Mouse (Mus musculus): Measurements from ENCODE around the gene Lsm2.

DNA sequence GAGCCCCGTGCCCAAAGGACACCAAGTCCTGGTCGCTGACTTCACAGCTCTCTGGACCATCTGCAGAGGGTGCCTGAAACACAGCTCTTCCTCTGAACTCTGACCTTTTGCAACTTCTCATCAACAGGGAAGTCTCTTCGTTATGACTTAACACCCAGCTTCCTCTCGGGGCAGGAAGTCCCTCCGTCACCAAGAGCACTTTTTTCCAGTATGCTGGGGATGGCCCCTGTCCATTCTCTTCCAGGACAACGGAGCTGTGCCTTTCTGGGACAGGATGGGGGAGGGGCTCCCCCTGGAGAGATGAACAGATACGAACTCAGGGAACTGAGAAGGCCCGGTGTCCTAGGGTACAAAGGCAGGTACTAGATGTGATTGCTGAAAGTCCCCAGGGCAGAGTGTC lies 46.8 kb upstream of the Lsm2 start:
- TF ChIP-seq CTCF (IDR thresholded peaks at IDR 0.05; ENCODE audit: borderline replicate concordance, extremely low read depth, insufficient read depth, insufficient read length) (no peak), POLR2A (IDR thresholded peaks at IDR 0.05; ENCODE audit: borderline replicate concordance, extremely low read depth, insufficient read depth, insufficient read length, poor library complexity, severe bottlenecking) (no peak)
